Mouse (Mus musculus) cortical plate, adult 2 months (tissue): ENCODE results near the gene Bcdin3d.

ENCODE experiments used
- CTCF ChIP-seq: fragments of 200-500 bp; IDR thresholded peaks from 2 replicates; pipeline ENCODE4 v1.5.1; 2011; ENCODE audit warnings: mild to moderate bottlenecking, control low read depth, low read length; ENCODE audit not compliant: insufficient read depth; ENCODE audit errors: extremely low read depth
- POLR2A ChIP-seq: fragments of 200-500 bp; IDR thresholded peaks from 2 replicates; pipeline ENCODE4 v1.6.1; 2011; ENCODE audit warnings: mild to moderate bottlenecking, low read length, control low read depth; ENCODE audit not compliant: insufficient read depth; ENCODE audit errors: extremely low read depth

DNA sequence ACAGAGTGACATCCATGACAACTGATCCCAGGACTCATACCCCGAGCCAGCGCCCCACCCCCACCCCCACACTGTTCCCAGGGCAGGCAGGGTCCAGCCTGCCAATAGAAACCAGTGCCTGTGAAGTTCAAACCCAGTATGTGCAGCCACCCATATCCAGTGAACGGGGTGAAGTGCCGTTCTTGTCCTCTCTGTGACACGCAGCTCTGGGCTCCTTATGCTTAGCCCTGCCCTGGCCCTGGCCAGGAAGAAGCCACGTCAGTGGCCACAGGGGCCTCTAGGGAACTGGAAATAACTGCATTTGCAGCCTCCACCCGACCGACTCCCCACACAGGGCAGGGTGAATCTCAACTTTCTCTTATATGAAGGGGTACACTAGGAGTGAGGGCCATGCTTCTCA is 42.6 kb downstream of the Bcdin3d start:
- TF ChIP-seq POLR2A = no peak
- TF ChIP-seq CTCF = no peak
